Mouse (Mus musculus) lung, postnatal 0 days (tissue): ENCODE results near the gene Arhgap27. TPM values are rescaled to one million over a fixed set of nuclear protein-coding genes. Genes with fewer than 3 reads are reported as not detected.

Experiments used
- ATAC-seq: fragments of 200-750 bp; cut with Nextera tagmentation; 2 replicates; pipeline ENCODE4 v1.8.0; 2017; ENCODE audit warnings: moderate library complexity
- DNase-seq: peaks from one replicate; pipeline ENCODE4 v3.0.0-alpha.2; 2016; ENCODE audit warnings: low spot score
- H3K27ac ChIP-seq: fragments of 300-500 bp; sonication (generic); 2 replicates; pipeline ENCODE4 v1.5.1; 2014; ENCODE audit warnings: antibody characterized with exemption, mild to moderate bottlenecking, low read length, mixed read lengths
- H3K27me3 ChIP-seq: fragments of 300-500 bp; sonication (generic); replicated peaks from 2 replicates; pipeline ENCODE4 v1.6.1; 2014; ENCODE audit warnings: low read length, mixed read lengths; ENCODE audit not compliant: insufficient read depth
- H3K36me3 ChIP-seq: fragments of 300-500 bp; sonication (generic); 2 replicates; pipeline ENCODE4 v1.6.1; 2014; ENCODE audit warnings: low read length, mixed read lengths; ENCODE audit not compliant: insufficient read depth
- H3K4me1 ChIP-seq: fragments of 300-500 bp; sonication (generic); 2 replicates; pipeline ENCODE4 v1.6.1; 2014; ENCODE audit warnings: antibody characterized with exemption, low read depth, low read length, mixed read lengths; ENCODE audit not compliant: insufficient read depth
- H3K4me2 ChIP-seq: fragments of 300-500 bp; sonication (generic); replicated peaks from 2 replicates; pipeline ENCODE4 v1.6.1; 2014; ENCODE audit warnings: low read depth, mild to moderate bottlenecking, low read length, moderate library complexity, mixed read lengths
- H3K4me3 ChIP-seq: fragments of 300-500 bp; sonication (generic); 2 replicates; pipeline ENCODE4 v1.5.1; 2014; ENCODE audit warnings: low read depth, low read length
- H3K9ac ChIP-seq: fragments of 300-500 bp; sonication (generic); replicated peaks from 2 replicates; pipeline ENCODE4 v1.6.1; 2014; ENCODE audit warnings: low read depth, mild to moderate bottlenecking
- H3K9me3 ChIP-seq: fragments of 300-500 bp; sonication (generic); 2 replicates; pipeline ENCODE4 v1.6.1; 2016; ENCODE audit warnings: low read length, mixed read lengths
- CTCF ChIP-seq: IDR thresholded peaks from 2 replicates; pipeline ENCODE4 v1.5.1; 2016; ENCODE audit warnings: antibody characterized with exemption, mild to moderate bottlenecking
- EP300 ChIP-seq: IDR thresholded peaks from 2 replicates; pipeline ENCODE4 v1.6.1; 2016; ENCODE audit warnings: antibody characterized with exemption, mild to moderate bottlenecking, control low read depth
- WGBS: fragments of 180-500 bp; shearing (Covaris S2); extraction: QIAGEN DNeasy Blood & Tissue Kit; methylation state at CpG from one replicate; pipeline ENCODE4 v1.1.7; 2014; 5-methylcytosine and 5-hydroxymethylcytosine counted together
- polyA plus RNA-seq: library from polyadenylated mRNA; unstranded; fragments of >200 nt; fragmentation: Nextera tagmentation; extraction: Ambion mirVana; gene quantifications from 2 replicates; pipeline ENCODE4 v1.2.1, GENCODE M21; 2015

Gene Arhgap27
- polyA plus RNA-seq, 1 experiment from 2014 or later = 20.0 TPM

- DNase-seq (peak; percentile 49), ATAC-seq (peak; percentile 20)
- Histone ChIP-seq H3K27ac (peak overlapping the region; percentile 72), H3K36me3 (no peaks in the 10 kb centered on the region), H3K9me3 (no peaks in the 10 kb centered on the region), H3K4me2 (no peak overlapping the region), H3K4me1 (no peaks in the 10 kb centered on the region), H3K9ac (no peak overlapping the region), H3K27me3 (no peaks in the 10 kb centered on the region), H3K4me3 (no peak overlapping the region)
- 68% methylated on average over 10 of the region's 10 CpGs for WGBS
- TF ChIP-seq EP300 (no peak), CTCF (no peak)
Measured at GRCm38 (mm10) chr11:103285276-103285675, 78.2 kb downstream of the Arhgap27 start.

- ATAC-seq (no peak), DNase-seq (peak; percentile 33)
- no peak overlapping the region for H3K9ac ChIP-seq
- no peak overlapping the region for H3K4me3 ChIP-seq
- WGBS = 47% methylated on average over 7 of the region's 7 CpGs
- no peak overlapping the region for H3K4me2 ChIP-seq
- no peaks in the 10 kb centered on the region for H3K4me1 ChIP-seq
- TF ChIP-seq CTCF = no peak
- no peak for TF ChIP-seq EP300
- H3K9me3 ChIP-seq = no peaks in the 10 kb centered on the region
- no peaks in the 10 kb centered on the region for H3K27me3 ChIP-seq
- no peaks in the 10 kb centered on the region for H3K36me3 ChIP-seq
- H3K27ac ChIP-seq = no peak overlapping the region
Measured at GRCm38 (mm10) chr11:103281784-103282183, 81.7 kb downstream of the Arhgap27 start.

Other genes starting within 250 kb of the Arhgap27 start
- 6.5 TPM in 2 replicates for gene Hexim1, start 247.5 kb downstream of the Arhgap27 start, polyA plus RNA-seq
- 6.2 and 7.1 TPM in 2 replicates for gene Hexim2, start 231.3 kb downstream of the Arhgap27 start, polyA plus RNA-seq
- 4.1 and 4.9 TPM in 2 replicates for gene Fmnl1, start 192.6 kb downstream of the Arhgap27 start, polyA plus RNA-seq
- gene 1700023F06Rik, start 155.1 kb downstream of the Arhgap27 start, polyA plus RNA-seq = 0.38 and 0.44 TPM in 2 replicates
- not detected in 2 replicates for gene Spata32, start 145.3 kb downstream of the Arhgap27 start, polyA plus RNA-seq
- gene Map3k14, start 96.2 kb downstream of the Arhgap27 start, polyA plus RNA-seq = 2.6 and 4.0 TPM in 2 replicates
- gene Plekhm1, start 49.0 kb upstream of the Arhgap27 start, polyA plus RNA-seq = 8.1 and 9.4 TPM in 2 replicates
- not detected in 2 replicates for gene Lrrc37a, start 140.9 kb upstream of the Arhgap27 start, polyA plus RNA-seq